Mouse (Mus musculus) lung, postnatal 0 days (tissue): ENCODE measurements around the gene Emid1.

ENCODE experiments used
- CTCF ChIP-seq: IDR thresholded peaks from 2 replicates; pipeline ENCODE4 v1.5.1; 2016; ENCODE audit warnings: antibody characterized with exemption, mild to moderate bottlenecking
- EP300 ChIP-seq: IDR thresholded peaks from 2 replicates; pipeline ENCODE4 v1.6.1; 2016; ENCODE audit warnings: antibody characterized with exemption, mild to moderate bottlenecking, control low read depth

DNA sequence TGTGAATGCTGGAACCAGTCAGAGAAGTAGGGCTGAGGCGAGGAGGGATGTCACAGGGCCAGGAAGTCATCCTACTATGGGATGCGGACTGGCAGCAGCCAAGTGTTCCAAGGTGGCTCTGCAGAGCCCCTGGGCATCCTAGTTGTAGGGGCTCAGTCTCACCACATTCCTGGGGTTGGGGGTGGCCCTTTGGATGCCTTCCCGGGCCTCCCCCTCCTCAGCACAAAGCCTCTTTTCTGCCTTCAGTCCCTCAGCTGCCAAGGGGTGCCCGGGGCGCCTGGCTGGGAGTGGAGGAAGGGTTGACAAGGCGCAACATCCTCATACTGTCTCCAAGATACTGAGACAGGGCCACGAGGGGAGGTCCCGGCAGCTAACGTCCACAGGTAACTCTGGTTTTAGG lies 2.1 kb downstream of the Emid1 start:
- TF ChIP-seq CTCF (no peak), EP300 (no peak)
